In the genomic region with DNA sequence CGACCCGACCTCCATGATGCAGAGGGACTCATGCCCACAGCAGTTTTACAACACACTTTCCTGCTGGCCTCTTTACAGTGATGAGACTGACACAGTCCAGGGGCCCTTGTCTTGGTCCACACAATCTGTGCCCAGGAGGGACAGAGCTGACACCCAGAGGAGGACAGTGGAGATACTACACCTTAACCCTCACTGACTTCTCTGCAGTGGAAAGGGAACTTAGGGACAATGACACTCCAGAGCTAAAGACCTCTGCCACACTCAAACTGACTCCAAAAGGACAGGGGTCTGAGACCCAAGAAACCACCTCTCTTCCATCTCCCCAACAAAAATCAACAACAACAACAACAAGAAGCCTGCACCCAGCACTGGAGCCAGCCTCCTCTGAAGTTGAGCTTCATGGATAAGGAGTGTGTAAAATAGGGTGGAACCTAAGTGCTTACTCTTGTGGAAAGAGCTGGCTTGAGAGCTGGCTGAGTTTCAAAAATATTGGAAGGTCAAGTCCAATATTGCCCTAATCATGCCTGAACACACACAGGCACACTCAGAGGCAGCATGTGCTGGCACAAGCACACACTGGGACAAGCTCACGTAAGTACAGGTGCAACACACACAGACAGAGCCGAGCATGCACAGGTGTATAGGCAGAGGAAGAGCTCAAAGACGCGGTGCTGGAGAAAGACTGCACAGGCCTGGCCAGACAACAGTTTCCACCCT, we compare ENCODE assay signal across 9 mouse cellular contexts. TPM values are rescaled to one million over a fixed set of nuclear protein-coding genes. Genes with fewer than 3 reads are reported as not detected.
DNase-seq lines count a peak whose midpoint lies in the region; ATAC-seq and TF ChIP-seq lines count a peak whose summit lies in the region.
"Had no signal": no experiment of that assay in that cellular context is flagged by ENCODE, and none has a peak within 500 bp of the region (broad histone marks: within the 10 kb centered on the region; RNA-seq: fewer than 3 reads in every experiment).

No protein-coding gene starts in this region.

- peak; percentile 24 for DNase-seq in cerebellum, adult 8-10 months
- DNase-seq in spleen, adult 2 months (ENCODE audit: low read depth in 1 of 2, low spot score in 2 of 2): no peak
- DNase-seq in spleen, adult 12 weeks (ENCODE audit: low spot score): no peak
- no peak for DNase-seq in limb, embryonic 10.5 days (ENCODE audit: low spot score)
- no peak for DNase-seq in MN1 (ENCODE audit: low spot score)

- peak overlapping the region; percentile 43 for H3K9ac ChIP-seq in stomach, embryonic 16.5 days (ENCODE audit: low read length)

- no peak for TF ChIP-seq POLR2A in spleen, adult 2 months (IDR thresholded peaks at IDR 0.05; ENCODE audit: low read depth, low read length)

- 50% methylated on average over 6 of the region's 6 CpGs for WGBS in spleen, adult 2 months
- WGBS in limb, embryonic 10.5 days: 54% methylated on average over 6 of the region's 6 CpGs
- WGBS in stomach, embryonic 16.5 days: 42% methylated on average over 6 of the region's 6 CpGs

- TF ChIP-seq CTCF in spleen, adult 2 months (IDR thresholded peaks at IDR 0.05; ENCODE audit: extremely low read depth, insufficient read depth, insufficient read length, insufficient replicate concordance): no peak

- 0 out of 2 replicates have a peak overlapping the region, but pooled peaks have one; percentile 15 for H3K4me2 ChIP-seq in stomach, embryonic 16.5 days (ENCODE audit: low read depth, low read length)

- H3K36me3 ChIP-seq in spleen, adult 2 months (ENCODE audit: control insufficient read depth, insufficient read depth, low read length): no peaks in the 10 kb centered on the region
- H3K36me3 ChIP-seq in limb, embryonic 10.5 days: peaks cover 10% of the 10 kb centered on the region; the same call in 1 of the 2 replicates
- H3K36me3 ChIP-seq in stomach, embryonic 16.5 days (ENCODE audit: control insufficient read depth, insufficient read depth, low read length): no peaks in the 10 kb centered on the region

- peaks cover 6% of the 10 kb centered on the region; the same call in 1 of the 2 replicates for H3K4me1 ChIP-seq in spleen, adult 2 months (ENCODE audit: control insufficient read depth, insufficient read depth, insufficient read length)
- H3K4me1 ChIP-seq in limb, embryonic 10.5 days: peaks cover 90% of the 10 kb centered on the region
- peaks cover 73% of the 10 kb centered on the region for H3K4me1 ChIP-seq in stomach, embryonic 16.5 days (ENCODE audit: control insufficient read depth, insufficient read depth, low read length)

- no peak for ATAC-seq in cerebellum, adult (ENCODE audit: insufficient number of reproducible peaks, low FRiP score, low TSS enrichment)
- no peak for ATAC-seq in stomach, embryonic 16.5 days (ENCODE audit: insufficient read depth, low FRiP score)
- ATAC-seq in erythroblast, adult 5-6 weeks (replicated peaks; ENCODE audit: low FRiP score, poor library complexity, severe bottlenecking): no peak

- no peak overlapping the region for H3K4me3 ChIP-seq in spleen, adult 2 months (ENCODE audit: extremely low read depth, insufficient read depth, insufficient read length)
- peak overlapping the region; percentile 92 for H3K4me3 ChIP-seq in limb, embryonic 10.5 days
- H3K4me3 ChIP-seq in stomach, embryonic 16.5 days (replicated peaks; ENCODE audit: low read length): no peak overlapping the region

- no peaks in the 10 kb centered on the region for H3K9me3 ChIP-seq in limb, embryonic 10.5 days (replicated peaks)
- H3K9me3 ChIP-seq in stomach, embryonic 16.5 days (replicated peaks; ENCODE audit: control insufficient read depth, low read length): no peaks in the 10 kb centered on the region

- peak overlapping the region; percentile 60 for H3K27ac ChIP-seq in spleen, adult 2 months (ENCODE audit: insufficient read depth, low read length)
- peak overlapping the region; percentile 93 for H3K27ac ChIP-seq in limb, embryonic 10.5 days
- peak overlapping the region; percentile 94 for H3K27ac ChIP-seq in stomach, embryonic 16.5 days (ENCODE audit: low read length)

- H3K27me3 ChIP-seq in spleen, adult 2 months (ENCODE audit: control insufficient read depth, insufficient read depth, low read length): peaks cover 16% of the 10 kb centered on the region
- no peaks in the 10 kb centered on the region for H3K27me3 ChIP-seq in limb, embryonic 10.5 days (ENCODE audit: low read depth, poor library complexity, severe bottlenecking)
- no peaks in the 10 kb centered on the region for H3K27me3 ChIP-seq in stomach, embryonic 16.5 days (ENCODE audit: control insufficient read depth, insufficient read depth, low read length)

RNA-seq across cellular contexts. Expression of a gene that starts 9.2 kb away (rescaled TPM):
- polyA plus RNA-seq in spleen, adult 2 months (2012; rRNA removed): 20.4 and 25.1 TPM in 2 replicates
- polyA plus RNA-seq in limb, embryonic 10.5 days (2016; fragmentation: Nextera tagmentation; extraction: Ambion mirVana): 50.2 and 50.4 TPM in 2 replicates
- polyA plus RNA-seq in stomach, embryonic 16.5 days (2015; fragmentation: Nextera tagmentation; extraction: Ambion mirVana): 38.5 and 44.6 TPM in 2 replicates
- total RNA-seq in erythroblast, adult 5-6 weeks (2015; ENCODE audit: low replicate concordance): not detected in 2 replicates
- not detected in 2 replicates for total RNA-seq in erythroblast, adult 5-6 weeks (2017; ENCODE audit: low replicate concordance)

RNA-seq across cellular contexts. Expression of a gene that starts 43.6 kb away (rescaled TPM):
- 23,675 and 41,549 TPM in 2 replicates for polyA plus RNA-seq in spleen, adult 2 months (2012; rRNA removed)
- not detected in 2 replicates for polyA plus RNA-seq in limb, embryonic 10.5 days (2016; fragmentation: Nextera tagmentation; extraction: Ambion mirVana)
- polyA plus RNA-seq in stomach, embryonic 16.5 days (2015; fragmentation: Nextera tagmentation; extraction: Ambion mirVana): 3,395 and 3,754 TPM in 2 replicates
- total RNA-seq in erythroblast, adult 5-6 weeks (2015; ENCODE audit: low replicate concordance): not detected in 2 replicates
- total RNA-seq in erythroblast, adult 5-6 weeks (2017; ENCODE audit: low replicate concordance): not detected in 2 replicates
- polyA plus RNA-seq: stomach, embryonic 14.5 days had no signal

Comparison
In these comparisons a context has a peak if more than half of its experiments do, and no peak if none do; other contexts are left out.
1. RNA of a gene that starts 43.6 kb away (polyA plus RNA-seq): 23,675 to 41,549 TPM in spleen, adult 2 months and 3,395 to 3,754 TPM in stomach, embryonic 16.5 days; not detected in limb, embryonic 10.5 days; every median in the first group is over 1,000 times any median in the second.
2. Peak in every context shown above with its lines, with median percentiles within 50 percentile points of each other: H3K27ac ChIP-seq.